Mouse (Mus musculus): ENCODE data around the gene Bnip2. TPM values are rescaled to one million over a fixed set of nuclear protein-coding genes. Genes with fewer than 3 reads are reported as not detected.

Bnip2 gene
- total RNA-seq (2014; fragmentation: Nextera tagmentation): 92.4 and 110 TPM in 2 replicates
- total RNA-seq (2017): 108 and 140 TPM in 2 replicates

DNA sequence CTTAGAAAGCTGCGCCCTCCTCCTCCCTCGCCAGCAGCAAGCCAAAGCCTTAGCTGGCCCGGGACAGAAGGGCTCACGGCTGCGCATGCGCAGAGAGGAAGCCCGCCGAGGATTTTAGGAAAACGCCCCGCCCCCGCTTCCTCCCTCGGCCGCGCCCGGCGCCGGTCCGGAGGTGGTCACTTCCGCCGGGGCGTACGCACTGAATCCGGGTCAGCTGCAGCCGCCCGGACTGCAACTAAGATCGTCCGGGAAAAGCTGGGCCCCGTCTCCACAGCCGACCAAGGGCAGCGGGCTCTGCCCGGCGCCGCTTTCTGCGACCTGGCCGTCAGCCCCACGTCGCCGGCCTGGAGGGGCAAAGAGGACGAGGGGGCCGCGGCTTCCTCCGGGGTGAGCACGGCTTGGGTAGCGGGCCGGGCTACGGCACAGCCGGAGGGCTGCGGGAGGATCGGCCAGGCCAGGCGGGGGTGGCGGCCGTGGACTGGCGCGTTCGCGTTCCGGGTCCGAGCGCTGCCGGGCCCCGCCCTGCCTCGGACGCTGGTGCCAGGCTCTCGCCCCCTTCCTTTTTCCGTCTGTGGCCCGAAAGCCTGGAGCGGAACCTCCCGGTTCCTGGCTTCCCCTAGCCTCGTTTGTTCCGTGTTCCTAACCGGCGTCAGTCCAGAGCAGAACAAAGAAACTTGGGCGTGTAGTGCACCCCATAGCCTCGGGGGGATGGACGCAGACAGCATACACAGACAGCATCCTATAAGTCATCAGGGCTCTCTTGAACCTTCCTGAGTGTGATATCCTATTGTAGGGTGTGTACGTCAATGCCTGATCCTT is at the start of gene Bnip2:
Bnip2 (plus strand) TSS at position 164 of the 819 bp plus-strand sequence.
- peak; percentile 73 for ATAC-seq (replicated peaks; ENCODE audit: poor library complexity, severe bottlenecking)

DNA sequence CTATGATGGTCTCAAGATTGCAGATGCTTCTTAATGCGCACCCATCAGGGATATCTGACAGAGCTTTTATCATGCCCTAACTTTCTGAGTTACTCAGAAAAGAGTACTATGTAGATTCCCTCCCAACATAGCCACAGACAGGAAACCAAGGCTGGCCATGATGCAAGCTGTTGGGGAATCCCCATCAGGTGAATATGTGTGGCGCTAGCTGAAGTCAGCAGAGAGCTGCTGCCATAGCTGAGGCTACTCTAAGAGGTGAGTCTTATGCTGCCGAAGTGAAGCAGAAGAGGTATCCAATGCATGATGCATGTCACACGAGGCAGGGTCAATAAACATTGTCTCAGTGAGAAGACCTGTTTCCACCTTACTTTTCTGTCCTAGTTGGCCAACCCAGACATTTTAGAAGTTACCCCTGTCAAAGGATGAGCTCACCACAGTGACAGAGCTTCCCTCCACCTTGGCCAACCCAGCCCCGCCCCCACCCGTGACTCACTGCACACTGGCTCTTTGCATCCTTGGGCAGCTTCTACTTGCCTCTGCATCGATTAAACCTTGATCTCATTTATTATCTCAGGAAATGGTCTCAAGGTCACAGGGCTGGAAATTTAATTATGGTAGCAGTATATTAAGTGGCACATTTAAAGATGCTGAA is 48.3 kb upstream of the Bnip2 start:
- peak; percentile 20; the same call in 1 of the 2 replicates for ATAC-seq (replicated peaks; ENCODE audit: poor library complexity, severe bottlenecking)

DNA sequence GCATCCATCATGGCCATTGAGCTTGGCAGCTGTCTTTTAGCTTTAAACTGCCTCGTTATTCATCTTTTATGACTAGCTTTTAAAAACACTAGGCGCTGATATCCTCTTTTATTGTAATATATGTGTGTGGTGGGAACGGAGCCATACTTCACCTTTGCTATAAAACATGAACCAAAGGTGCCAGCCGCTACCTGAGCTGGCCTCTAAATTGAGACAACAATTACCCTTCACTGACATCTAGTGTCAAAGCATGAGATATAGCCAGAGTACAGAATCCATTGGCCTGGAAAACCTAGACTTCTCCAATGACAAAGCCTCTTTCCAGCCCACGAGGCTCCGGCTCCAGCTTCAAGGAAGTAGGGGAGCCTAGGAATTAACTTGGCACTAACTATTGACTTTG is 47.7 kb upstream of the Bnip2 start:
- no peak for ATAC-seq (replicated peaks; ENCODE audit: poor library complexity, severe bottlenecking)

DNA sequence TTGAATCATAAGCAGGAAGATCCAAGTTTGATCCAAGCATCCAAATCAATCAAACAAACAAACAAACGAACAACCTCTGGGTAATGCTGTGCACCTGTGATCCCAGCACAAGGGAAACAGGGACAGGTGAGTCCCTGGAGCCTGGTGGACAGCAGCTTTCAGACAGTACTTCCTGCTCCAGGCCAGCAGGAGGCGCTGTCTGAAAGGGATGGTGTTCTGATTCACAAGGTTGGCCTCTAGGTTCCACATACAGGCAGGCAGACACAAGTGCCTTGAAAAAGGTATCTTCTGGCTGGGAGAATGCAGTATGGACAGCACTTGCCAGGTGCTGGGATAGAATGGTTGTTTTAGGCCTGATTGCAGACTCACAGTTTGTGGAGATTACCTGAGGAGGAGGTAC is 40.3 kb upstream of the Bnip2 start:
- peak; percentile 78 for ATAC-seq (replicated peaks; ENCODE audit: poor library complexity, severe bottlenecking)

DNA sequence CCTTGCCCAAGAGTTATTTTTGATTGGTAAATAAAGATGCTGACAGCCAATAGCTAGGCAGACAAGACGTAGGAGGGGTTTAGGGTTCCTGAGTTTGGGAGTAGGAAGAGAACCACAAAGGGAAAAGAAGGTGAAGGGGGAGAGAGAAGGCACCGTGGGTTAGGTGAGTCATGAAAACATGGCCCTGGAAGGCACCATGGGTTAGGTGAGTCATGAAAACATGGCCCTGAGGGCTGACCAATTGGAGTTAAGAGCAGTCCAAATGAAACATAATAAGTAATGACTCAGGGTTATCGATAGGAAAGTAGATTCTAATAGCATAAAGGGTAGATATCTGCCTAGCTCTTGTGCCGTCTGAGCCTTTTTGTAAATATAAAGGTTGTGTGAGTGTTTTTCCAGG is 39.6 kb upstream of the Bnip2 start:
- no peak for ATAC-seq (replicated peaks; ENCODE audit: poor library complexity, severe bottlenecking)

DNA sequence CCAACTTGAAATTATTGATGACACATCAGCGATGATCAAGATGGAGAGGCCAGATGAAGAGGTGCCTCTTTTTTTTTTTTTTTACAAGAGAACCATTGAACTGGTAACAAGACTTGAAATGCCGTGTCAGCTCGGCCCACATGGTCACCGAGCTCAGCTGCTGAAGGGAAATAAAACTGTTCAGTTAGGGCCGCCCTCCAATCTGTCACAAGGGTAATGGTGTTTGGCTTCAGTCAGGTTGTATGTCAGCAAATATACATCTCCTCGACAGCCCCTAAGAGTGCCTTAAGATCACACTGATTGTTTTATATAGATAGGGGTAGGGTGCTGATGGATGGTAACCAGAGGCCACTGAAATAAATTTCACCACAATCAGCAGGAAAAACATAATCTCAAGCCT is 28.3 kb upstream of the Bnip2 start:
- ATAC-seq (replicated peaks; ENCODE audit: poor library complexity, severe bottlenecking): no peak

DNA sequence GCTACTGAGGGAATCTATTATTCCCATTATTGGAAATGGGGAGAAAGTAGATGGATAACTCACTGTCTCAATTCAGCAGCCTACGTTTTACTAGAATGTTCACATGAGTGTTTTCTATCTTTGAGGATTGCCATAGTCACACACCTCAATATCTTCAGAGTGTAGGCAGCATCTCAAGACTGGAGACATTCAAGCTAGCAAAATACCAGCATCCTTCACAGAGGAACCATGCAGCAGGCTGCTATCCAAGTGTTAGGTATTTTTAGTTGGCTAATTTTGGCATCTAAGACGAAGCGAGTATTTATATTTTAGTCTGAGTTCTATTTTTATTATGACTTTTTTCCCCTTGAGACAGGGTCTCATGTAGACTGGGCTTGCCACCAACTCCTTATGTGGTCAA is 24.9 kb upstream of the Bnip2 start:
- no peak for ATAC-seq (replicated peaks; ENCODE audit: poor library complexity, severe bottlenecking)

- ATAC-seq (replicated peaks; ENCODE audit: poor library complexity, severe bottlenecking): no peak
Measured at GRCm38 (mm10) chr9:69985526-69985925, 3.7 kb upstream of the Bnip2 start.

DNA sequence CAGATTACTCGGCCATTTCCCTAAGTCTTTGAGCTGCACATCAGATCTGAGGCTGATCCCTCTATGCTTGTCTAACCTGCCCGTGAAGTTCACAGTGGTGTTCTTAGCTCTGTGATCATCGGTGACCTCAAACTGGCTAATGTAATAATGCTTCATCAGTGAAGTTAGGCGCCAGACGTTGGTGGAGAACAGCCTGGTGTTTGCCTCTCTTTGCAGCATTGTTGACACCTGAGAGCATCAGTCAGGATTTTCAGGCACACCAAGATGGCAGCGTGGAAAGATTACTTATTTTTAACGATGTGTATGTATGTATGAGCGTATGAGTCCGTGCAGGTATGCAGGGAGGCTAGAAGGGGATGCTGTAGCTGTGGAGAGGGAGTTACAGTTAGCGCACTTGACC is 3.2 kb upstream of the Bnip2 start:
- no peak for ATAC-seq (replicated peaks; ENCODE audit: poor library complexity, severe bottlenecking)

- ATAC-seq (replicated peaks; ENCODE audit: poor library complexity, severe bottlenecking): no peak
Measured at GRCm38 (mm10) chr9:69986571-69986970, 2.7 kb upstream of the Bnip2 start.

DNA sequence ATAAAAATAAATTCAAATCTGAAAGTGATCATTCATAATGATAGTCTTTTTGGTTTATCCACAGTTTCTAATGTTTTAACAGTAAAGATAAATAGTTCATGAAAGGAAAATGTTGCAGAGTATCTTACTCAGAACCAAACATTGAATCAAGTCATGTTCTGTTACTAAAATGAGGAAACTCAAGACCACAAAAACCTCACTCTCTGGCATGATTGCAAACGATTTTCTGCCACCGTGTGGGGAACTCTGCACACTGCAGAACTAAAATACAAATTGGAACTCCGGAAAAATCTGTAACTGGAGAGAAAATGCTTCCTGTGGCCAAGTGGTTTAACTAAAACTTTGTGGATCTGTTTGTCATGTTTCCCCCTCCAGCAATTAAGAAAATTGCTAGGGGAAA is 1.7 kb upstream of the Bnip2 start:
- ATAC-seq (replicated peaks; ENCODE audit: poor library complexity, severe bottlenecking): peak; percentile 54

DNA sequence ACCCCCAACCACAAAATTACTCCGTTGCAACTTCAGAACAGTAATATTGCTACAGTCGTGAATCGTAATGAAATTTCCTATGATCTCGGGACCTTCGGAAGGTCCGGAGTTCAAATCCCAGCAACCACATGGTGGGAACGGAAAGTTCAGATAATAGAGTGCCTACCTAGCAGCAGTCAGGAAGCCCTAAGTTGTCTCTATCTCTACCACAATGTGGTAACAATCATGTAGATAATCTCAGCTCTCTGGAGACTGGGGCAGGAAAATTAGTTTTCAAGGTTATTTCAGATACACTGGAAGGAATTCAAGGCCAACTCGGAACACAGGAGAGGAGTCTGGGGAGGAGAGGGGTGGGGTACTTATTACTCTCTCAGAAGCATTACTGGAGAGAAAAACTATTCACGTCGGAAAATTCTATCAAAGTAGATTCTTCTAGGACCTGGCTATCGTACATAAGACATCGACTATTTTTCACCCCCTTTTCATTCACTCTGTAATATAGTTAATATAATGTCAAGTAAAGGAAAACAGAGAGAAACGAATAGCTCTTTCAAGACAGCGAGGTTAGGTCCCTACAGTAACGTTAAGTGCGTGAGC is 462 bp upstream of the Bnip2 start:
- ATAC-seq (replicated peaks; ENCODE audit: poor library complexity, severe bottlenecking): no peak

GRCm38 (mm10) chr9:69990346-69990745 is 1.1 kb downstream of the Bnip2 start:
- ATAC-seq (replicated peaks; ENCODE audit: poor library complexity, severe bottlenecking): no peak

DNA sequence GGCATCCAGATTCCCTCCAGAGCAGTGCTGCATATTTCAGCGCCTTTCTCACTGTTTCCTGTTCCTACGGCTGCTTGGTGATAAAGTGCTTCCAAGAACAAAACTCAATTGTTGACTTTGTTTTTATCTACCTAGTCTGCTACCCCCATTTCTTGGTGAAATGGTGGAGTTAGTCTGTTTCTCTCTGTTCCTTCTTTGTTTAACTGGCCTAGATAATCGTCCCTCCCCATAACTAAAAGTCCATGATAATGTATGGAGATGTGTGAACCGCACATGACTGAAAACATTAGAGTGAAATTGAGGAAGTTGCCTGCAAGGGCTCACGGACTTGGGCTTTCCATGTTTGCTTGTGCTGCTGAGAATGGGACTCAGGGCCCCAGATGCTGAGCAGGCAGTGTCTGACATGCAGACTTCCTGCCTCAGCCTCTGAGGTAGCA is 3.6 kb downstream of the Bnip2 start:
- ATAC-seq (replicated peaks; ENCODE audit: poor library complexity, severe bottlenecking): peak; percentile 43

GRCm38 (mm10) chr9:69993479-69993878 is 4.2 kb downstream of the Bnip2 start:
- no peak for ATAC-seq (replicated peaks; ENCODE audit: poor library complexity, severe bottlenecking)

- no peak for ATAC-seq (replicated peaks; ENCODE audit: poor library complexity, severe bottlenecking)
Measured at GRCm38 (mm10) chr9:69994547-69994946, 5.3 kb downstream of the Bnip2 start.

GRCm38 (mm10) chr9:69999318-69999717 is 10.1 kb downstream of the Bnip2 start:
- no peak for ATAC-seq (replicated peaks; ENCODE audit: poor library complexity, severe bottlenecking)

DNA sequence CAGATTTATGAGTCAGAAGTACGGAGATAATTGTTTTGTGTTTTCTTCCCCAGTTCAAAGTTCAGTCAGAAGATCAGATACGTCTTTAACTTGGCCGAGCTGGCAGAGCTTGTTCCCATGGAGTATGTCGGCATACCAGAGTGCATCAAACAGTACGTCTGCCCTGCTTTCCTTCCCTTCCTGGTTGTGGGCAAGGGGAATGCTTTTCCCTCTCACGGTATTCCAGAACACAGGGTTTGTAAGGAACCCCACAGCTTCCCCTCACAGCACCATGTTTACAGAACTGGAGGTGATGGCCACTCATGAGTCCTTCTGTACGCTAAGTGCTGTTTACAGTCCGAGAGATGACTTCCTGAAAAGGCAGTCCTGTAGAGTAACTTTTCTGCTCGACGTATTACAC is 14.2 kb downstream of the Bnip2 start:
- ATAC-seq (replicated peaks; ENCODE audit: poor library complexity, severe bottlenecking): no peak

DNA sequence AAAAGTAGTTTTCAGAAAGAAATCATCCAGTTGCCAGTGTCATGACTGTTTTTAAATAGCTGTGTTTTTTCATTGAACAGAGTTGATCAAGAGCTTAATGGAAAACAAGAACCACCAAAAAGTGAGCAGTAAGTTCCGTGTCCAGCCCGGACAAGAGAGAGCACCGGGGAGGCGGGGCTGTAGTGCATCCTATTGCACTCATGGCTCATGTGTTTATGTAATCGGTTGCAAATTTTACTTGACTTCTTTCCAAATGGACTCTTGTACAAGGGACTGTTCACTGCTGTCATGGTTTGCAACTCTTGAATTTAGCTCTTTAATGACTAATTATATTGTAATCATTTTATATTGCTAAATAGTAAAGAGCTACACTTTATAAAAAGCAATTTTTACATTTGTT is 17.7 kb downstream of the Bnip2 start:
- no peak for ATAC-seq (replicated peaks; ENCODE audit: poor library complexity, severe bottlenecking)

- ATAC-seq (replicated peaks; ENCODE audit: poor library complexity, severe bottlenecking): no peak
Measured at GRCm38 (mm10) chr9:70007506-70008248, 18.4 kb downstream of the Bnip2 start.

All from granulocyte monocyte progenitor cell, adult 5-6 weeks (primary cell).